Mouse (Mus musculus) C2C12 (cell line): ENCODE data around the gene Arhgef12.

ENCODE experiments used
- CTCF ChIP-seq: IDR thresholded peaks from one replicate; pipeline ENCODE4 v1.5.1; 2011; ENCODE audit not compliant: control insufficient read depth, insufficient read depth, insufficient read length
- MYOD1 ChIP-seq: IDR thresholded peaks from one replicate; pipeline ENCODE4 v1.6.1; 2011; ENCODE audit warnings: low read depth; ENCODE audit not compliant: control insufficient read depth, insufficient read length

DNA sequence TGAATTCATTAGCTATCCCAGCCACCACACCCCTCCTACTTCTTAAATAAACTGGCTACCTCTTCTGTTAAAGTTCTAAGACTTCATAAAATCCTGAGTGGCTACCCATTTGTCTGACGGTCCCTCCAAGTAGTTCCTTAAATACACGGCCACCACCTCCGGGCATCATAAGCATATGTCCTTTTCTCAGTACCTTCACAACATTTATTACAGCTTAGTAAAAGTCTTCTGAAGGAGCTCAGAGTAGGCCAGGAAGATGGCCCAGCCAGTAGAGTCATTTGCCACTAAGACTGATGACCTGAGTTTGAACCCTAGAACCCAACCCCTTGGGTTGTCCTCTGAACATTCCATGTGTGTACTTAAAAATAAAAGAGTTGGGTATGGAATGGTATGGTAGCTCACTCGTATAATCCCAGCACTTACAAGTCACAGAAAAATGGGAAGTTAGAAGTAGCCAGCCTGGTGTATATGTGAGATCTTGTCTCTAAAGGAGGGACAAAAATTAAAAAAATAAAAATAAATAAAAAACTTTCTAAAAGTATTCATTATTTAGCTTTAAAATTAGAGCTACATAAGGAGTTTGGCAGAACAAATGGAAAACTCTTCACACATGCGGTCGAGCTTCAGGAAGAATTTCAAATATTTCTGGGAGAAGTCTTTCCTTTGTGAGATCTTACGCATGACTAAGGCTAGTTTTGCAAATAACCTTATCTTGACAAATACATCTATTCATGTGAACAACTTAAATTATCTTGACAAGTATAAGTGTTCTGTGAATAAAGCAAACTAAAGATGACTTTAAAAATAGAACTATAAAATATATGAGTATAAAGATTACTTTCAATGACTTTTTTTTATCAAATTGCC, 22.3 kb downstream of the Arhgef12 start:
- TF ChIP-seq MYOD1 (no peak), CTCF (no peak)
